Mouse (Mus musculus): Measurements from ENCODE around the gene Fam53a. TPM values are rescaled to one million over a fixed set of nuclear protein-coding genes. Genes with fewer than 3 reads are reported as not detected.

Gene Fam53a
- polyA plus RNA-seq, 2 experiments, result 7.3 to 17.9 TPM

DNA sequence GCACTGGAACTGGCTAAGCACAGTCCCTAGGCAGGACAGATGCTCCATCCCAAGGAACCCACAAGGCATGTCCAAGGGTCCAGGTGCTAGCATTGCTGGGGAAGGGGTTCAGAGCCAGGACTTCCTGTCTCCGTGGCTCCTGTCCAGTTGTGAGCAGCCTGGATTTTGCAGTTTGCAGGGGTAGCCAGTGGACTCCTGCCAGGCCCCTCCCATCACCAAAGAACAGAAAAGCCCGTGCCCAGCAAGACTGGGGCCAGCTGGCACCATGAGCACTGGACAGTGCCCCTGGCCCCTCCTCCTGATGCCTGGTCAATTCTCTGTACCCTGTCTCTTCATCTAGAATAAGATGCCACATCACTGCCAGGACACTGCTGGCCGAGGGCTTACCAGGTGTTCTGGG is 41.4 kb downstream of the Fam53a start:
- Histone ChIP-seq H3K4me2 (ENCODE audit: low read depth) (no peak overlapping the region), H3K27me3 (ENCODE audit: control insufficient read depth, insufficient read depth, low read length) (no peaks in the 10 kb centered on the region), H3K4me3 (ENCODE audit: insufficient read depth in 1 of 2, low read depth in 2 of 2, low read length in 2 of 2) (no peak overlapping the region), H3K9me3 (ENCODE audit: control insufficient read depth, low read length) (no peaks in the 10 kb centered on the region), H3K27ac (no peak overlapping the region), H3K9ac (replicated peaks) (no peak overlapping the region), H3K36me3 (replicated peaks; ENCODE audit: control insufficient read depth, insufficient read depth, low read depth) (no peaks in the 10 kb centered on the region), H3K4me1 (replicated peaks; ENCODE audit: control insufficient read depth in 2 of 2, insufficient read depth in 2 of 2, low read length in 1 of 2) (no peaks in the 10 kb centered on the region)
- DNase-seq (ENCODE audit: low read depth in 3 of 3, low spot score in 3 of 3) (no peak), ATAC-seq (ENCODE audit: insufficient read depth) (no peak)
- TF ChIP-seq CTCF (IDR thresholded peaks at IDR 0.05; ENCODE audit: low read depth), result no peak
- TF ChIP-seq EP300 (IDR thresholded peaks at IDR 0.05; ENCODE audit: low read depth), result no peak
- WGBS (ENCODE audit: insufficient replicate concordance), result 42% methylated on average over 3 of the region's 3 CpGs

DNA sequence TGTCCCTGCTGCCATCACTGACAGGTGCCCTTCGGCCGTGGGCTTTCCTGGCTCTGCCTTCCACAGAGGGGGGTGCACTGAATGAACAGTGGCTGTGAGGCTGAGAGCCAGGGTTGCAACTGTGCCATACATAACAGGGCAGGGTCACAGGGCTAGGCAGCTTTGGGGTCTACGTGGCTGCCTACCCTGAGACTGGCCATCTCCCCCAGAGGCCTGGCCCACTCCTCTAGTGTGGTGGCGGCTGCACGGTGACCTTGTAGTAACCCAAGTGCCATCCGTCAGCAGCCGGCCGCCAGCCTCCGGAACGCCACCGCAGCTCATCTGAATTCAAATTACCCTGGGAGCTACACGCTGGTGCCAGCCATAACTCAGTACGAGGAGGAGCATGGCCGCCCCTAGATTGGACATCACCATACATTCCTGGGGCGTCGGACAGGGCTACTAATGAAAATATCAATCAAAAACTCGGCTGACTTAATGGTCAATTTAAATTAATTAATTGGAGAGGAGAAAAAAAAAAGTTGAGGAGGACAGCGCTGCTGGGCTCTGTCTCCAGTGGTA is 41.9 kb downstream of the Fam53a start:
- no peaks in the 10 kb centered on the region for H3K27me3 ChIP-seq (ENCODE audit: control insufficient read depth, insufficient read depth, low read length)
- H3K4me2 ChIP-seq (ENCODE audit: low read depth), result no peak overlapping the region
- no peaks in the 10 kb centered on the region for H3K9me3 ChIP-seq (ENCODE audit: control insufficient read depth, low read length)
- ATAC-seq (ENCODE audit: insufficient read depth) (no peak), DNase-seq (ENCODE audit: low read depth in 3 of 3, low spot score in 3 of 3) (no peak)
- H3K36me3 ChIP-seq (replicated peaks; ENCODE audit: control insufficient read depth, insufficient read depth, low read depth), result no peaks in the 10 kb centered on the region
- no peaks in the 10 kb centered on the region for H3K4me1 ChIP-seq (replicated peaks; ENCODE audit: control insufficient read depth in 2 of 2, insufficient read depth in 2 of 2, low read length in 1 of 2)
- no peak overlapping the region for H3K4me3 ChIP-seq (ENCODE audit: insufficient read depth in 1 of 2, low read depth in 2 of 2, low read length in 2 of 2)
- no peak for TF ChIP-seq EP300 (IDR thresholded peaks at IDR 0.05; ENCODE audit: low read depth)
- no peak for TF ChIP-seq CTCF (IDR thresholded peaks at IDR 0.05; ENCODE audit: low read depth)
- H3K27ac ChIP-seq, result no peak overlapping the region
- H3K9ac ChIP-seq (replicated peaks), result no peak overlapping the region
- WGBS (ENCODE audit: insufficient replicate concordance), result 70% methylated on average over 18 of the region's 18 CpGs

- no peaks in the 10 kb centered on the region for H3K27me3 ChIP-seq (ENCODE audit: control insufficient read depth, insufficient read depth, low read length)
- DNase-seq (ENCODE audit: low read depth in 3 of 3, low spot score in 3 of 3), result no peak
- no peaks in the 10 kb centered on the region for H3K4me1 ChIP-seq (replicated peaks; ENCODE audit: control insufficient read depth in 2 of 2, insufficient read depth in 2 of 2, low read length in 1 of 2)
- TF ChIP-seq EP300 (IDR thresholded peaks at IDR 0.05; ENCODE audit: low read depth) (no peak), CTCF (IDR thresholded peaks at IDR 0.05; ENCODE audit: low read depth) (no peak)
- 51% methylated on average over 1 of the region's 1 CpGs for WGBS (ENCODE audit: insufficient replicate concordance)
- H3K36me3 ChIP-seq (replicated peaks; ENCODE audit: control insufficient read depth, insufficient read depth, low read depth), result no peaks in the 10 kb centered on the region
- no peak overlapping the region for H3K4me2 ChIP-seq (ENCODE audit: low read depth)
- ATAC-seq (ENCODE audit: insufficient read depth), result no peak
- H3K4me3 ChIP-seq (ENCODE audit: insufficient read depth in 1 of 2, low read depth in 2 of 2, low read length in 2 of 2), result no peak overlapping the region
- no peak overlapping the region for H3K27ac ChIP-seq
- no peak overlapping the region for H3K9ac ChIP-seq (replicated peaks)
- H3K9me3 ChIP-seq (ENCODE audit: control insufficient read depth, low read length), result no peaks in the 10 kb centered on the region
Measured at GRCm38 (mm10) chr5:33580336-33580735, 49.1 kb downstream of the Fam53a start.

GRCm38 (mm10) chr5:33574207-33574606 is 55.2 kb downstream of the Fam53a start:
- WGBS (ENCODE audit: insufficient replicate concordance), result 24% methylated on average over 4 of the region's 4 CpGs
- H3K9me3 ChIP-seq (ENCODE audit: control insufficient read depth, low read length), result no peaks in the 10 kb centered on the region
- ATAC-seq (ENCODE audit: insufficient read depth), result no peak

GRCm38 (mm10) chr5:33565886-33566285 is 63.5 kb downstream of the Fam53a start:
- no peak for DNase-seq (ENCODE audit: low read depth in 3 of 3, low spot score in 3 of 3)
- TF ChIP-seq CTCF (IDR thresholded peaks at IDR 0.05; ENCODE audit: low read depth) (no peak), EP300 (IDR thresholded peaks at IDR 0.05; ENCODE audit: low read depth) (no peak)
- ATAC-seq (ENCODE audit: insufficient read depth), result no peak
- H3K27ac ChIP-seq, result no peak overlapping the region
- H3K9ac ChIP-seq (replicated peaks), result no peak overlapping the region
- no peak overlapping the region for H3K4me2 ChIP-seq (ENCODE audit: low read depth)
- 52% methylated on average over 4 of the region's 4 CpGs for WGBS (ENCODE audit: insufficient replicate concordance)
- no peaks in the 10 kb centered on the region for H3K4me1 ChIP-seq (replicated peaks; ENCODE audit: control insufficient read depth in 2 of 2, insufficient read depth in 2 of 2, low read length in 1 of 2)
- H3K36me3 ChIP-seq (replicated peaks; ENCODE audit: control insufficient read depth, insufficient read depth, low read depth), result no peaks in the 10 kb centered on the region
- H3K27me3 ChIP-seq (ENCODE audit: control insufficient read depth, insufficient read depth, low read length), result no peaks in the 10 kb centered on the region
- no peak overlapping the region for H3K4me3 ChIP-seq (ENCODE audit: insufficient read depth in 1 of 2, low read depth in 2 of 2, low read length in 2 of 2)
- no peaks in the 10 kb centered on the region for H3K9me3 ChIP-seq (ENCODE audit: control insufficient read depth, low read length)

More at GRCm38 (mm10) chr5:33574207-33574606, 55.2 kb downstream of the Fam53a start:
- H3K9ac ChIP-seq (replicated peaks), result no peak overlapping the region
- H3K4me3 ChIP-seq (ENCODE audit: insufficient read depth in 1 of 2, low read depth in 2 of 2, low read length in 2 of 2), result no peak overlapping the region
- no peaks in the 10 kb centered on the region for H3K36me3 ChIP-seq (replicated peaks; ENCODE audit: control insufficient read depth, insufficient read depth, low read depth)
- no peak overlapping the region for H3K27ac ChIP-seq
- H3K4me2 ChIP-seq (ENCODE audit: low read depth), result no peak overlapping the region
- H3K4me1 ChIP-seq (replicated peaks; ENCODE audit: control insufficient read depth in 2 of 2, insufficient read depth in 2 of 2, low read length in 1 of 2), result no peaks in the 10 kb centered on the region
- no peaks in the 10 kb centered on the region for H3K27me3 ChIP-seq (ENCODE audit: control insufficient read depth, insufficient read depth, low read length)
- TF ChIP-seq CTCF (IDR thresholded peaks at IDR 0.05; ENCODE audit: low read depth), result no peak
- no peak for TF ChIP-seq EP300 (IDR thresholded peaks at IDR 0.05; ENCODE audit: low read depth)
- no peak for DNase-seq (ENCODE audit: low read depth in 3 of 3, low spot score in 3 of 3)
